Mouse (Mus musculus) midbrain, embryonic 12.5 days (tissue): ENCODE results near the gene 1190002N15Rik. TPM values are rescaled to one million over a fixed set of nuclear protein-coding genes. Genes with fewer than 3 reads are reported as not detected.

Experiments
- ATAC-seq: fragments of 200-750 bp; cut with Nextera tagmentation; 2 replicates; pipeline ENCODE4 v1.8.0; 2017; ENCODE audit warnings: low read depth, moderate TSS enrichment, moderate library complexity; ENCODE audit not compliant: low FRiP score
- H3K27ac ChIP-seq: fragments of 300-500 bp; sonication (generic); replicated peaks from 2 replicates; pipeline ENCODE4 v1.5.1; 2016; ENCODE audit warnings: mild to moderate bottlenecking
- H3K27me3 ChIP-seq: fragments of 300-500 bp; sonication (generic); 2 replicates; pipeline ENCODE4 v1.6.1; 2016; ENCODE audit warnings: mild to moderate bottlenecking
- H3K36me3 ChIP-seq: fragments of 300-500 bp; sonication (generic); 2 replicates; pipeline ENCODE4 v1.6.1; 2016
- H3K4me1 ChIP-seq: fragments of 300-500 bp; sonication (generic); 2 replicates; pipeline ENCODE4 v1.6.1; 2016
- H3K4me2 ChIP-seq: fragments of 300-500 bp; sonication (generic); replicated peaks from 2 replicates; pipeline ENCODE4 v1.6.1; 2016; ENCODE audit warnings: mild to moderate bottlenecking, moderate library complexity
- H3K4me3 ChIP-seq: fragments of 300-500 bp; sonication (generic); 2 replicates; pipeline ENCODE4 v1.5.1; 2016; ENCODE audit warnings: mild to moderate bottlenecking
- H3K9ac ChIP-seq: fragments of 300-500 bp; sonication (generic); replicated peaks from 2 replicates; pipeline ENCODE4 v1.6.1; 2016; ENCODE audit warnings: mild to moderate bottlenecking, moderate library complexity
- H3K9me3 ChIP-seq: fragments of 300-500 bp; sonication (generic); 2 replicates; pipeline ENCODE4 v1.6.1; 2016; ENCODE audit warnings: mild to moderate bottlenecking
- WGBS: fragments of 180-500 bp; shearing (Covaris S2); methylation state at CpG from one replicate; pipeline ENCODE4 v1.1.7; 2016; 5-methylcytosine and 5-hydroxymethylcytosine counted together
- polyA plus RNA-seq: library from polyadenylated mRNA; unstranded; fragments of >200 nt; fragmentation: Nextera tagmentation; extraction: Ambion mirVana; gene quantifications from 2 replicates; pipeline ENCODE4 v1.2.1, GENCODE M21; 2016

The 1190002N15Rik gene
- polyA plus RNA-seq, 1 experiment from 2014 or later, result 18.6 TPM

GRCm38 (mm10) chr9:94512246-94512645, 25.6 kb downstream of the 1190002N15Rik start:
- Histone ChIP-seq H3K9me3 (no peaks in the 10 kb centered on the region), H3K27ac (no peak overlapping the region), H3K4me2 (no peak overlapping the region), H3K9ac (no peak overlapping the region), H3K4me1 (no peaks in the 10 kb centered on the region), H3K4me3 (no peak overlapping the region), H3K36me3 (no peaks in the 10 kb centered on the region), H3K27me3 (no peaks in the 10 kb centered on the region)
- WGBS, result 93% methylated on average over 8 of the region's 8 CpGs
- no peak for ATAC-seq

DNA sequence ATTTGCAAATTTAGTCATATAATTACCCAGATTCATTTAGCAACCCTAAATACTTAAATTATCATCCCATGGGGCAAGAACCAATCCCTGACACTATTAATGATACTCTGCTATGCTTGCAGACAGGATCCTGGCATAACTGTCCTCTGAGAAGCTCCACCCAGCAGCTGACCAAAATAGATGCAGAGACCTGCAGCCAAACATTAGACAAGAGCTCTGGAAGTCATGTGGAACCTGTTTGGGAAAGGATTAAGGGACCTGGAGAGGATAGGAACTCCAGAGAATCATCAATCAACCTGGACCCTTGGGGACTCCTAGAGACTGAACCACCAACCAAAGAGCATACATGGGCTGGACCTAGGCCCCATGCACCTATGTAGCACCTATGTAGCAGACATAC, 26.7 kb downstream of the 1190002N15Rik start:
- ATAC-seq, result no peak
- H3K36me3 ChIP-seq, result no peaks in the 10 kb centered on the region
- no peak overlapping the region for H3K4me2 ChIP-seq
- no peak overlapping the region for H3K9ac ChIP-seq
- no peak overlapping the region for H3K4me3 ChIP-seq
- no peaks in the 10 kb centered on the region for H3K9me3 ChIP-seq
- H3K27ac ChIP-seq, result no peak overlapping the region
- no peaks in the 10 kb centered on the region for H3K27me3 ChIP-seq
- no peaks in the 10 kb centered on the region for H3K4me1 ChIP-seq

- Histone ChIP-seq H3K27ac (no peak overlapping the region), H3K9me3 (no peaks in the 10 kb centered on the region), H3K4me1 (no peaks in the 10 kb centered on the region), H3K9ac (no peak overlapping the region), H3K36me3 (no peaks in the 10 kb centered on the region), H3K27me3 (no peaks in the 10 kb centered on the region), H3K4me2 (no peak overlapping the region), H3K4me3 (no peak overlapping the region)
- WGBS, result 86% methylated on average over 1 of the region's 1 CpGs
- no peak for ATAC-seq
Observed at GRCm38 (mm10) chr9:94506980-94507379, 30.9 kb downstream of the 1190002N15Rik start.

GRCm38 (mm10) chr9:94491467-94491866, 46.4 kb downstream of the 1190002N15Rik start:
- Histone ChIP-seq H3K4me1 (no peaks in the 10 kb centered on the region), H3K36me3 (no peaks in the 10 kb centered on the region), H3K4me3 (no peak overlapping the region), H3K4me2 (no peak overlapping the region), H3K9me3 (no peaks in the 10 kb centered on the region), H3K27me3 (no peaks in the 10 kb centered on the region), H3K9ac (no peak overlapping the region), H3K27ac (no peak overlapping the region)
- no peak for ATAC-seq
- 84% methylated on average over 9 of the region's 9 CpGs for WGBS

- no peak for ATAC-seq
- no peaks in the 10 kb centered on the region for H3K36me3 ChIP-seq
- WGBS, result 83% methylated on average over 2 of the region's 2 CpGs
- H3K4me2 ChIP-seq, result no peak overlapping the region
- no peak overlapping the region for H3K9ac ChIP-seq
- H3K27ac ChIP-seq, result no peak overlapping the region
- H3K27me3 ChIP-seq, result no peaks in the 10 kb centered on the region
- H3K4me1 ChIP-seq, result 0 out of 2 replicates have a peak, but pooled peaks cover 2% of the 10 kb centered on the region
- no peak overlapping the region for H3K4me3 ChIP-seq
- no peaks in the 10 kb centered on the region for H3K9me3 ChIP-seq
Observed at GRCm38 (mm10) chr9:94487976-94488375, 49.9 kb downstream of the 1190002N15Rik start.

DNA sequence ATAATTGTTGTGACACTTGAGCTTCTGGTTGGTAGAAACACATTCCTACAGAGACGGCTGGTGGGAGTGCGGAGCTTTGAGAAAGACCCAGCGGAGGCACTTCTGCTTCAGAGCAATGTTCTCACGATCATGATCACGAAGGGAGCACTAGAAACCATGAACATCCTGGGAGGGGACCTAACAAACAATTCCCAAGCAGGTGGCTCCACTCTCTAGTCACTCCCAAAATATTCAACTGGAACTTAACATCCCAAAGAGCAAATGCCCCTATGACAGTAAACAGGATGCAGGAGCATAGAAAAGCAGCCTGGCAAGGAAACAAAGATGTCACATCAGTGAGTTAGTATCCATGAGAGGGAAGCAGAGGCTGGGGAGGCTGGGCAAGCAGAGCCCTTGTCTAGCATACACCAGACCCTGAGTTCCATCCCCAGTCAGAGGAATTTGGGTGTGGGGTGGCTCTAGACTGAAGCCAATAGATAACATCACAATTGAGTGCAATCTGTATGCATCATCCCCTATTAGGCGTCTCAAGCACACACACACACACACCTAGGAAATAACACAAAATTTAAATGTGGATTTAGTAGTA, 54.5 kb downstream of the 1190002N15Rik start:
- H3K36me3 ChIP-seq, result no peaks in the 10 kb centered on the region
- no peak overlapping the region for H3K4me2 ChIP-seq
- no peaks in the 10 kb centered on the region for H3K9me3 ChIP-seq
- ATAC-seq, result no peak
- no peaks in the 10 kb centered on the region for H3K27me3 ChIP-seq
- H3K4me1 ChIP-seq, result 0 out of 2 replicates have a peak, but pooled peaks cover 3% of the 10 kb centered on the region
- no peak overlapping the region for H3K4me3 ChIP-seq
- no peak overlapping the region for H3K27ac ChIP-seq
- 82% methylated on average over 6 of the region's 6 CpGs for WGBS
- no peak overlapping the region for H3K9ac ChIP-seq

DNA sequence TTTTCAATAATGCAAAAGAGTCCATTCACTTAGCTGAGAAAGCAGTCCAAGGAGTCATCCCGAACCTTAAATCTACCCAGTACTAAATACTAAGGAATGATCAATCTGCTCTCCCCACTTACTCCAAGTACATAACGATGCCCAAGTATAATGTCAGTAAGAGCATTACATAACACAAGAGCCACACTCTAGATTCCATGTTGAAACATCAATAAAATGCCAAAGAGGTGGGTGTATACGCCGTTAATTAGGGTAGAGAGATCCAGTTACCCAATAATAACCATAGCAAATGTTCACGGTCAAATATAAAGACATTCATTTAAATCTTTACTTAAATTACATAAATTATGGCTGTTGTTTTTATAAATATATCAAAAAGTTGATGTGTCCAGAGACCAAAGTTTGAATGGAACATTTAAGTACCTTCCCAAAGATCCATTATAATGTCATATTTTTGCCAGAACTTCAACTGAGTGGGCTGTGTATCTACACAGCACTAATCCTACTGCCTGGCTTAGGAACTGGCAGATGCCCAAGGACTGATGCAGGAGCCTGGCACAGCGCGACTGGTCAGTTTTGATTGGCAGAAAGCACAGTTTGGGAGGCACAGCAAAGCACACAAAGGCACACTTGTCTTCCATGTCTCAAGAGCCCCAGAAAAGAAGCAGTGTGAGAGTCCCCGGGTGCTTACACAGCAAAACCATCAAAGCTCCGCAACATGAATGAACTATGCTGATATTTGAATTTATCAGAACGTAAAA, 55.5 kb downstream of the 1190002N15Rik start:
- no peaks in the 10 kb centered on the region for H3K9me3 ChIP-seq
- ATAC-seq, result peak; percentile 80
- 83% methylated on average over 10 of the region's 10 CpGs for WGBS
- no peak overlapping the region for H3K9ac ChIP-seq
- H3K27ac ChIP-seq, result no peak overlapping the region
- H3K27me3 ChIP-seq, result no peaks in the 10 kb centered on the region
- H3K4me3 ChIP-seq, result no peak overlapping the region
- no peak overlapping the region for H3K4me2 ChIP-seq
- H3K4me1 ChIP-seq, result 0 out of 2 replicates have a peak, but pooled peaks cover 3% of the 10 kb centered on the region
- no peaks in the 10 kb centered on the region for H3K36me3 ChIP-seq

- Histone ChIP-seq H3K4me1 (0 out of 2 replicates have a peak, but pooled peaks cover 3% of the 10 kb centered on the region), H3K27ac (no peak overlapping the region), H3K4me3 (no peak overlapping the region), H3K9me3 (no peaks in the 10 kb centered on the region), H3K4me2 (no peak overlapping the region), H3K9ac (no peak overlapping the region), H3K27me3 (no peaks in the 10 kb centered on the region), H3K36me3 (no peaks in the 10 kb centered on the region)
- 94% methylated on average over 16 of the region's 16 CpGs for WGBS
- no peak for ATAC-seq
Observed at GRCm38 (mm10) chr9:94481057-94481456, 56.8 kb downstream of the 1190002N15Rik start.

- Histone ChIP-seq H3K27me3 (no peaks in the 10 kb centered on the region), H3K4me3 (no peak overlapping the region), H3K9ac (no peak overlapping the region), H3K9me3 (no peaks in the 10 kb centered on the region), H3K4me2 (no peak overlapping the region), H3K27ac (no peak overlapping the region), H3K4me1 (0 out of 2 replicates have a peak, but pooled peaks cover 3% of the 10 kb centered on the region), H3K36me3 (no peaks in the 10 kb centered on the region)
- 91% methylated on average over 6 of the region's 6 CpGs for WGBS
- ATAC-seq, result no peak
Observed at GRCm38 (mm10) chr9:94479382-94479781, 58.5 kb downstream of the 1190002N15Rik start.

GRCm38 (mm10) chr9:94478954-94479353, 58.9 kb downstream of the 1190002N15Rik start:
- Histone ChIP-seq H3K27me3 (no peaks in the 10 kb centered on the region), H3K9me3 (no peaks in the 10 kb centered on the region), H3K4me3 (no peak overlapping the region), H3K27ac (no peak overlapping the region), H3K4me2 (no peak overlapping the region), H3K4me1 (0 out of 2 replicates have a peak, but pooled peaks cover 3% of the 10 kb centered on the region), H3K36me3 (no peaks in the 10 kb centered on the region), H3K9ac (no peak overlapping the region)
- no peak for ATAC-seq
- 95% methylated on average over 6 of the region's 6 CpGs for WGBS

DNA sequence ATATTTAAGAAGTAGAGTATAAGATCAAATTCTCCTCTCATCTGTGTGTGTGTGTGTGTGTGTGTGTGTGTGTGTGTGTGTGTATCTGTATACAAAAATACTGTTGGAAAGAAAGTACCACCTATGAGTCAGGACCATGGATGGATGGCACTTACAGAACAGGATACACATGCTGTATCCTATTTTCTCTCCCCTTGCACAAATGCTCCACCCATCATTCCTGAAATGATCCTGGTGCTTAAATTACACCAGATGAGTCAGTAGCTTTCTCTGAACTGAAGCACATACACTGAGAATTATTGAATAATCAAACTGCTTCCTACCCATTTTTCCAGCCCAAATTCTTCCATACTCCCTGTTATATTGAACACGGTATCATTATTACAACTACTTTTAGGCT, 61.9 kb downstream of the 1190002N15Rik start:
- no peaks in the 10 kb centered on the region for H3K27me3 ChIP-seq
- ATAC-seq, result no peak
- no peaks in the 10 kb centered on the region for H3K36me3 ChIP-seq
- no peak overlapping the region for H3K4me2 ChIP-seq
- no peaks in the 10 kb centered on the region for H3K4me1 ChIP-seq
- no peak overlapping the region for H3K27ac ChIP-seq
- H3K9ac ChIP-seq, result no peak overlapping the region
- H3K9me3 ChIP-seq, result no peaks in the 10 kb centered on the region
- 98% methylated on average over 1 of the region's 1 CpGs for WGBS
- H3K4me3 ChIP-seq, result no peak overlapping the region

GRCm38 (mm10) chr9:94473898-94474297, 64.0 kb downstream of the 1190002N15Rik start:
- no peak overlapping the region for H3K9ac ChIP-seq
- no peak overlapping the region for H3K4me3 ChIP-seq
- no peak for ATAC-seq
- H3K27ac ChIP-seq, result no peak overlapping the region
- H3K36me3 ChIP-seq, result no peaks in the 10 kb centered on the region
- H3K9me3 ChIP-seq, result no peaks in the 10 kb centered on the region
- WGBS, result 75% methylated on average over 7 of the region's 7 CpGs
- no peaks in the 10 kb centered on the region for H3K4me1 ChIP-seq
- no peaks in the 10 kb centered on the region for H3K27me3 ChIP-seq
- no peak overlapping the region for H3K4me2 ChIP-seq
